Mouse (Mus musculus) CD4-positive, CD25-positive, alpha-beta regulatory T cell, adult 2 months (primary cell): ENCODE data around the gene Pafah1b1.

ENCODE experiments used
- DNase-seq: peaks from one replicate; pipeline ENCODE4 v3.0.0-alpha.2; 2012; ENCODE audit warnings: low read depth, low spot score

Gene Pafah1b1

GRCm38 (mm10) chr11:74721141-74721540, 3.3 kb downstream of the Pafah1b1 start:
- DNase-seq = no peak

- DNase-seq = no peak
Observed at GRCm38 (mm10) chr11:74720668-74721067, 3.8 kb downstream of the Pafah1b1 start.

- no peak for DNase-seq
Observed at GRCm38 (mm10) chr11:74715971-74716525, 8.4 kb downstream of the Pafah1b1 start.

GRCm38 (mm10) chr11:74710671-74711070, 13.8 kb downstream of the Pafah1b1 start:
- no peak for DNase-seq

- no peak for DNase-seq
Observed at GRCm38 (mm10) chr11:74708781-74709180, 15.7 kb downstream of the Pafah1b1 start.

GRCm38 (mm10) chr11:74704068-74704467, 20.4 kb downstream of the Pafah1b1 start:
- no peak for DNase-seq

- DNase-seq = no peak
Observed at GRCm38 (mm10) chr11:74699505-74699904, 25.0 kb downstream of the Pafah1b1 start.

- DNase-seq = no peak
Observed at GRCm38 (mm10) chr11:74692151-74692550, 32.3 kb downstream of the Pafah1b1 start.

- no peak for DNase-seq
Observed at GRCm38 (mm10) chr11:74675156-74675555, 49.3 kb downstream of the Pafah1b1 start.

GRCm38 (mm10) chr11:74674713-74675112, 49.8 kb downstream of the Pafah1b1 start:
- DNase-seq = no peak

- DNase-seq = no peak
Observed at GRCm38 (mm10) chr11:74673561-74673960, 50.9 kb downstream of the Pafah1b1 start.

GRCm38 (mm10) chr11:74672901-74673513, 51.5 kb downstream of the Pafah1b1 start:
- no peak for DNase-seq

- DNase-seq = no peak
Observed at GRCm38 (mm10) chr11:74671839-74672238, 52.6 kb downstream of the Pafah1b1 start.

- no peak for DNase-seq
Observed at GRCm38 (mm10) chr11:74671013-74671412, 53.5 kb downstream of the Pafah1b1 start.

- DNase-seq = no peak
Observed at GRCm38 (mm10) chr11:74670151-74670550, 54.3 kb downstream of the Pafah1b1 start.

- DNase-seq = no peak
Observed at GRCm38 (mm10) chr11:74668971-74669370, 55.5 kb downstream of the Pafah1b1 start.

- no peak for DNase-seq
Observed at GRCm38 (mm10) chr11:74668466-74668865, 56.0 kb downstream of the Pafah1b1 start.

GRCm38 (mm10) chr11:74667582-74668010, 56.9 kb downstream of the Pafah1b1 start:
- no peak for DNase-seq

- no peak for DNase-seq
Observed at GRCm38 (mm10) chr11:74666776-74667581, 57.5 kb downstream of the Pafah1b1 start.

- DNase-seq = no peak
Observed at GRCm38 (mm10) chr11:74666284-74666652, 58.2 kb downstream of the Pafah1b1 start.

- no peak for DNase-seq
Observed at GRCm38 (mm10) chr11:74665631-74666283, 58.7 kb downstream of the Pafah1b1 start.

GRCm38 (mm10) chr11:74664906-74665305, 59.6 kb downstream of the Pafah1b1 start:
- no peak for DNase-seq
